Comparison of ENCODE assay signal across 8 mouse cellular contexts in genomic region chr3:36000275-36001239, GRCm38 (mm10). TPM values are rescaled to one million over a fixed set of nuclear protein-coding genes. Genes with fewer than 3 reads are reported as not detected.
DNase-seq lines count a peak whose midpoint lies in the region; ATAC-seq lines count a peak whose summit lies in the region.

TSS of gene Mccc1 (minus strand) at chr3:36000678.

- peak; percentile 99 for ATAC-seq in megakaryocyte progenitor cell, adult 5-6 weeks (replicated peaks; ENCODE audit: poor library complexity)

- DNase-seq in adipocyte (ENCODE audit: low spot score) = peak; percentile 98
- peak; percentile 95 for DNase-seq in embryo, embryonic 10 days (ENCODE audit: low spot score)
- peak; percentile 88 for DNase-seq in gastrocnemius, postnatal 10 days
- peak; percentile 95 for DNase-seq in induced T-regulatory cell, adult 2 months (ENCODE audit: low read depth)
- peak; percentile 91 to 97 for DNase-seq in left cerebral cortex, adult 9 months (ENCODE audit: low spot score in 2 of 2)
- peak; percentile 93 for DNase-seq in right cerebral cortex, postnatal 14 days
- DNase-seq in urinary bladder, postnatal 36 days (ENCODE audit: low spot score in 2 of 2) = peak; percentile 92 to 93

RNA-seq across cellular contexts. Expression of gene Mccc1, which starts in this region (rescaled TPM):
- total RNA-seq in gastrocnemius, postnatal 10 days (2021) = 10 to 100 TPM; 22.3 to 26.1 TPM
- 23.9 and 30.8 TPM in 2 replicates for total RNA-seq in megakaryocyte progenitor cell, adult 5-6 weeks (2015)
- total RNA-seq in megakaryocyte progenitor cell, adult 5-6 weeks (2017) = 12.8 and 17.8 TPM in 2 replicates

Comparison
In these comparisons a context has a peak if more than half of its experiments do, and no peak if none do; other contexts are left out.
1. Peak in every context shown above with its lines: DNase-seq and ATAC-seq.